Mouse (Mus musculus): ENCODE measurements around the gene Atg4d. TPM values are rescaled to one million over a fixed set of nuclear protein-coding genes. Genes with fewer than 3 reads are reported as not detected.
A peak's percentile ranks its signal among the peaks of the same experiment; 100 is the strongest.

Atg4d gene
- total RNA-seq, 1 experiment: 23.8 TPM

GRCm38 (mm10) chr9:21286753-21287152 lies 21.7 kb downstream of the Atg4d start:
- in situ Hi-C loops (cut with MboI; ENCODE audit: low sequenced_read_pairs in 2 of 2, unreplicated experiment in 2 of 2): no loop called here
- no peaks in the 10 kb centered on the region for H3K9me3 ChIP-seq (ENCODE audit: control insufficient read depth, insufficient read depth, low read depth, low read length)
- TF ChIP-seq MAFK (IDR thresholded peaks at IDR 0.05; ENCODE audit: insufficient read depth, low read depth, low read length) (no peak), ZC3H11A (IDR thresholded peaks at IDR 0.05; ENCODE audit: borderline replicate concordance, low read depth, low read length) (no peak), ZNF384 (IDR thresholded peaks at IDR 0.05; ENCODE audit: low read depth, low read length) (no peak), CHD2 (IDR thresholded peaks at IDR 0.05; ENCODE audit: low read depth, low read length) (no peak), HCFC1 (IDR thresholded peaks at IDR 0.05; ENCODE audit: borderline replicate concordance, insufficient read depth, low read length) (no peak)
- no peak overlapping the region for H3K27ac ChIP-seq (ENCODE audit: insufficient read depth, low read depth, low read length, poor library complexity, severe bottlenecking)
- DNase-seq (ENCODE audit: low read depth, low spot score): no peak
- H3K4me3 ChIP-seq (ENCODE audit: insufficient read depth in 1 of 2, low read depth in 1 of 2, low read length in 2 of 2, poor library complexity in 1 of 2, severe bottlenecking in 1 of 2): peak overlapping the region; percentile 74 to 85
- peaks cover 20% of the 10 kb centered on the region for H3K36me3 ChIP-seq (ENCODE audit: control insufficient read depth, insufficient read depth, low read length, poor library complexity, severe bottlenecking)
- H3K4me1 ChIP-seq (ENCODE audit: control insufficient read depth in 2 of 2, insufficient read depth in 2 of 2, low read length in 2 of 2, poor library complexity in 1 of 2): peaks cover 2 to 7% of the 10 kb centered on the region in 2 experiments; a peak in 2 of 4 replicates
- H3K9ac ChIP-seq (ENCODE audit: insufficient read depth, low read depth, low read length, poor library complexity, severe bottlenecking): peak overlapping the region; percentile 90; the same call in 1 of the 2 replicates

- peak within 1 kb of the TSS; percentile 55 for H3K27ac ChIP-seq (ENCODE audit: insufficient read depth, low read depth, low read length, poor library complexity, severe bottlenecking)
- no peaks in the 10 kb centered on the region for H3K9me3 ChIP-seq (ENCODE audit: control insufficient read depth, insufficient read depth, low read depth, low read length)
- H3K36me3 ChIP-seq (ENCODE audit: control insufficient read depth, insufficient read depth, low read length, poor library complexity, severe bottlenecking): peaks cover 11% of the 10 kb centered on the region
- H3K4me3 ChIP-seq (ENCODE audit: insufficient read depth in 1 of 2, low read depth in 1 of 2, low read length in 2 of 2, poor library complexity in 1 of 2, severe bottlenecking in 1 of 2): peak within 1 kb of the TSS; percentile 74 to 85
- 0 out of 2 replicates have a peak, but pooled peaks have one; percentile 1 for TF ChIP-seq HCFC1 (IDR thresholded peaks at IDR 0.05; ENCODE audit: borderline replicate concordance, insufficient read depth, low read length)
- TF ChIP-seq CHD2 (IDR thresholded peaks at IDR 0.05; ENCODE audit: low read depth, low read length): peak; percentile 13; the same call in 1 of the 2 replicates
- TF ChIP-seq MAFK (IDR thresholded peaks at IDR 0.05; ENCODE audit: insufficient read depth, low read depth, low read length): no peak
- peaks cover 2 to 9% of the 10 kb centered on the region in 2 experiments; a peak in 2 of 4 replicates for H3K4me1 ChIP-seq (ENCODE audit: control insufficient read depth in 2 of 2, insufficient read depth in 2 of 2, low read length in 2 of 2, poor library complexity in 1 of 2)
- peak within 1 kb of the TSS; percentile 90 for H3K9ac ChIP-seq (ENCODE audit: insufficient read depth, low read depth, low read length, poor library complexity, severe bottlenecking)
- in situ Hi-C loops (cut with MboI; ENCODE audit: low sequenced_read_pairs in 2 of 2, unreplicated experiment in 2 of 2): no loop called here
- peak; percentile 98 for DNase-seq (ENCODE audit: low read depth, low spot score)
Observed at GRCm38 (mm10) chr9:21287571-21288402, 22.7 kb downstream of the Atg4d start, which contains the start of gene Kri1. Gene Kri1 (minus strand): TSS chr9:21287969.

GRCm38 (mm10) chr9:21288404-21289336 lies 23.6 kb downstream of the Atg4d start:
- no peak for DNase-seq (ENCODE audit: low read depth, low spot score)
- Histone ChIP-seq H3K9me3 (ENCODE audit: control insufficient read depth, insufficient read depth, low read depth, low read length) (no peaks in the 10 kb centered on the region), H3K4me3 (ENCODE audit: insufficient read depth in 1 of 2, low read depth in 1 of 2, low read length in 2 of 2, poor library complexity in 1 of 2, severe bottlenecking in 1 of 2) (peak overlapping the region in 1 of 2 experiments; percentile 74; a peak in 1 of 4 replicates), H3K36me3 (ENCODE audit: control insufficient read depth, insufficient read depth, low read length, poor library complexity, severe bottlenecking) (peaks cover 9% of the 10 kb centered on the region), H3K4me1 (ENCODE audit: control insufficient read depth in 2 of 2, insufficient read depth in 2 of 2, low read length in 2 of 2, poor library complexity in 1 of 2) (peaks cover 2 to 9% of the 10 kb centered on the region in 2 experiments; a peak in 2 of 4 replicates), H3K9ac (ENCODE audit: insufficient read depth, low read depth, low read length, poor library complexity, severe bottlenecking) (no peak overlapping the region), H3K27ac (ENCODE audit: insufficient read depth, low read depth, low read length, poor library complexity, severe bottlenecking) (no peak overlapping the region)
- in situ Hi-C loops (cut with MboI; ENCODE audit: low sequenced_read_pairs in 2 of 2, unreplicated experiment in 2 of 2): no loop called here
- TF ChIP-seq CHD2 (IDR thresholded peaks at IDR 0.05; ENCODE audit: low read depth, low read length) (no peak), MAFK (IDR thresholded peaks at IDR 0.05; ENCODE audit: insufficient read depth, low read depth, low read length) (no peak), ZC3H11A (IDR thresholded peaks at IDR 0.05; ENCODE audit: borderline replicate concordance, low read depth, low read length) (no peak), ZNF384 (IDR thresholded peaks at IDR 0.05; ENCODE audit: low read depth, low read length) (no peak), HCFC1 (IDR thresholded peaks at IDR 0.05; ENCODE audit: borderline replicate concordance, insufficient read depth, low read length) (no peak)

GRCm38 (mm10) chr9:21289337-21289671 lies 24.2 kb downstream of the Atg4d start:
- no peaks in the 10 kb centered on the region for H3K9me3 ChIP-seq (ENCODE audit: control insufficient read depth, insufficient read depth, low read depth, low read length)
- no peak overlapping the region for H3K27ac ChIP-seq (ENCODE audit: insufficient read depth, low read depth, low read length, poor library complexity, severe bottlenecking)
- H3K9ac ChIP-seq (ENCODE audit: insufficient read depth, low read depth, low read length, poor library complexity, severe bottlenecking): no peak overlapping the region
- no peak overlapping the region for H3K4me3 ChIP-seq (ENCODE audit: insufficient read depth in 1 of 2, low read depth in 1 of 2, low read length in 2 of 2, poor library complexity in 1 of 2, severe bottlenecking in 1 of 2)
- in situ Hi-C loops (cut with MboI; ENCODE audit: low sequenced_read_pairs in 2 of 2, unreplicated experiment in 2 of 2): no loop called here
- peaks cover 2 to 9% of the 10 kb centered on the region in 2 experiments; a peak in 2 of 4 replicates for H3K4me1 ChIP-seq (ENCODE audit: control insufficient read depth in 2 of 2, insufficient read depth in 2 of 2, low read length in 2 of 2, poor library complexity in 1 of 2)
- TF ChIP-seq HCFC1 (IDR thresholded peaks at IDR 0.05; ENCODE audit: borderline replicate concordance, insufficient read depth, low read length): no peak
- TF ChIP-seq MAFK (IDR thresholded peaks at IDR 0.05; ENCODE audit: insufficient read depth, low read depth, low read length): no peak
- no peak for TF ChIP-seq CHD2 (IDR thresholded peaks at IDR 0.05; ENCODE audit: low read depth, low read length)
- TF ChIP-seq ZNF384 (IDR thresholded peaks at IDR 0.05; ENCODE audit: low read depth, low read length): no peak
- no peak for TF ChIP-seq ZC3H11A (IDR thresholded peaks at IDR 0.05; ENCODE audit: borderline replicate concordance, low read depth, low read length)
- peaks cover 5% of the 10 kb centered on the region; the same call in 1 of the 2 replicates for H3K36me3 ChIP-seq (ENCODE audit: control insufficient read depth, insufficient read depth, low read length, poor library complexity, severe bottlenecking)
- no peak for DNase-seq (ENCODE audit: low read depth, low spot score)

All from ES-E14 (cell line).